Mouse (Mus musculus) left cerebral cortex, adult 8-10 months (tissue): ENCODE measurements at regions not wholly inside any gene's neighbourhood (a gene's known extent, or its start where the extent isn't known, plus 50 kb on each side); places are given as distances from the start of the nearest gene placed in this dataset.
A peak's percentile ranks its signal among the peaks of the same experiment; 100 is the strongest.
"Not testable (repeated sequence)": the region's sequence is repeated elsewhere in the genome, so short reads cannot be mapped to it uniquely, and the experiment has no call there.

Experiments used
- DNase-seq, 2 experiments: peaks; one replicate each; pipeline ENCODE4 v3.0.0; 2022; ENCODE audit warnings: low spot score in 2 of 2

GRCm38 (mm10) chr5:4248422-4248821 lies 56.3 kb downstream of the Mterf1b start:
- DNase-seq = no peak

GRCm38 (mm10) chr5:4254280-4254679 lies 62.1 kb downstream of the Mterf1b start:
- not testable (repeated sequence) for DNase-seq

- no peak for DNase-seq
These were observed 65.0 kb downstream of the Mterf1b start for GRCm38 (mm10) chr5:4257048-4257750.

GRCm38 (mm10) chr5:4259260-4259659 lies 67.1 kb downstream of the Mterf1b start:
- DNase-seq = no peak

GRCm38 (mm10) chr5:4262666-4263065 lies 70.5 kb downstream of the Mterf1b start:
- no peak for DNase-seq

- peak in 1 of 2 experiments; percentile 3 for DNase-seq
These were observed 71.5 kb downstream of the Mterf1b start for GRCm38 (mm10) chr5:4263560-4264160.

- no peak for DNase-seq
These were observed 75.5 kb downstream of the Mterf1b start for GRCm38 (mm10) chr5:4267717-4268116.

GRCm38 (mm10) chr5:4273001-4273400 lies 80.8 kb downstream of the Mterf1b start:
- no peak for DNase-seq

- no peak for DNase-seq
These were observed 111.4 kb downstream of the Mterf1b start for GRCm38 (mm10) chr5:4303616-4304015.

GRCm38 (mm10) chr5:4304201-4304600 lies 112.0 kb downstream of the Mterf1b start:
- DNase-seq = no peak

- DNase-seq = no peak
These were observed 116.3 kb downstream of the Mterf1b start for GRCm38 (mm10) chr5:4308514-4308913.

GRCm38 (mm10) chr5:4311169-4311568 lies 119.0 kb downstream of the Mterf1b start:
- no peak for DNase-seq

GRCm38 (mm10) chr5:4311599-4311998 lies 119.4 kb downstream of the Mterf1b start:
- peak in 1 of 2 experiments; percentile 28 for DNase-seq

GRCm38 (mm10) chr5:4312675-4313074 lies 120.5 kb downstream of the Mterf1b start:
- DNase-seq = no peak

- DNase-seq = no peak
These were observed 130.6 kb downstream of the Mterf1b start for GRCm38 (mm10) chr5:4322634-4323386.

- DNase-seq = no peak
These were observed 131.2 kb downstream of the Mterf1b start for GRCm38 (mm10) chr5:4323387-4323704.

GRCm38 (mm10) chr5:4325813-4326212 lies 133.6 kb downstream of the Mterf1b start:
- no peak for DNase-seq

- no peak for DNase-seq
These were observed 134.3 kb downstream of the Mterf1b start for GRCm38 (mm10) chr5:4326309-4327014.

GRCm38 (mm10) chr5:4335683-4336082 lies 143.5 kb downstream of the Mterf1b start:
- no peak for DNase-seq

GRCm38 (mm10) chr5:4341956-4342355 lies 149.8 kb downstream of the Mterf1b start:
- DNase-seq = no peak

GRCm38 (mm10) chr5:4344458-4344857 lies 152.3 kb downstream of the Mterf1b start:
- no peak for DNase-seq

GRCm38 (mm10) chr5:4348334-4348733 lies 156.2 kb downstream of the Mterf1b start:
- DNase-seq = no peak
